Mouse (Mus musculus): Measurements from ENCODE around the gene Ube2c.

- TF ChIP-seq GATA1 (IDR thresholded peaks at IDR 0.05; ENCODE audit: borderline replicate concordance, low read length), result no peak
- TF ChIP-seq FLI1 (IDR thresholded peaks at IDR 0.05; ENCODE audit: low read length), result no peak
These were observed 14.9 kb upstream of the Ube2c start for GRCm38 (mm10) chr2:164754800-164755199.
